Mouse (Mus musculus) intestine, embryonic 16.5 days (tissue): ENCODE measurements around the gene Adam8. TPM values are rescaled to one million over a fixed set of nuclear protein-coding genes. Genes with fewer than 3 reads are reported as not detected.

Experiments used
- ATAC-seq: fragments of 200-750 bp; cut with Nextera tagmentation; 2 replicates; pipeline ENCODE4 v1.8.0; 2017; ENCODE audit warnings: moderate TSS enrichment, moderate library complexity
- H3K27ac ChIP-seq: fragments of 300-500 bp; sonication (generic); 2 replicates; pipeline ENCODE4 v1.5.1; 2014; ENCODE audit warnings: mild to moderate bottlenecking, low read length
- H3K27me3 ChIP-seq: fragments of 300-500 bp; sonication (generic); replicated peaks from 2 replicates; pipeline ENCODE4 v1.6.1; 2014; ENCODE audit warnings: low read length, control low read depth, mixed read lengths; ENCODE audit not compliant: control insufficient read depth, insufficient read depth
- H3K36me3 ChIP-seq: fragments of 300-500 bp; sonication (generic); 2 replicates; pipeline ENCODE4 v1.6.1; 2014; ENCODE audit warnings: low read length, control low read depth; ENCODE audit not compliant: control insufficient read depth, insufficient read depth
- H3K4me1 ChIP-seq: fragments of 300-500 bp; sonication (generic); 2 replicates; pipeline ENCODE4 v1.6.1; 2014; ENCODE audit warnings: low read length, control low read depth, mixed read lengths; ENCODE audit not compliant: control insufficient read depth, insufficient read depth
- H3K4me2 ChIP-seq: fragments of 300-500 bp; sonication (generic); 2 replicates; pipeline ENCODE4 v1.6.1; 2014; ENCODE audit warnings: low read depth, low read length, control low read depth
- H3K4me3 ChIP-seq: fragments of 300-500 bp; sonication (generic); 2 replicates; pipeline ENCODE4 v1.5.1; 2014; ENCODE audit warnings: mild to moderate bottlenecking, low read length
- H3K9ac ChIP-seq: fragments of 300-500 bp; sonication (generic); 2 replicates; pipeline ENCODE4 v1.6.1; 2014; ENCODE audit warnings: low read depth, low read length
- H3K9me3 ChIP-seq: fragments of 300-500 bp; sonication (generic); 2 replicates; pipeline ENCODE4 v1.6.1; 2016; ENCODE audit warnings: low read length, control low read depth; ENCODE audit not compliant: control insufficient read depth
- WGBS: fragments of 180-500 bp; shearing (Covaris S2); extraction: QIAGEN DNeasy Blood & Tissue Kit; methylation state at CpG from one replicate; pipeline ENCODE4 v1.1.7; 2014; 5-methylcytosine and 5-hydroxymethylcytosine counted together
- microRNA counts: library from miRNA; unstranded; fragments of <30 nt; microRNA quantifications from one replicate; lab custom pipeline; 2016
- microRNA-seq: library from miRNA; unstranded; fragments of <30 nt; microRNA quantifications from one replicate; pipeline ENCODE4, GENCODE M21; 2016
- polyA plus RNA-seq: library from polyadenylated mRNA; unstranded; fragments of >200 nt; fragmentation: Nextera tagmentation; extraction: Ambion mirVana; gene quantifications from 2 replicates; pipeline ENCODE4 v1.2.1, GENCODE M21; 2015

Adam8 gene
- polyA plus RNA-seq, 1 experiment from 2014 or later = 1.2 TPM

DNA sequence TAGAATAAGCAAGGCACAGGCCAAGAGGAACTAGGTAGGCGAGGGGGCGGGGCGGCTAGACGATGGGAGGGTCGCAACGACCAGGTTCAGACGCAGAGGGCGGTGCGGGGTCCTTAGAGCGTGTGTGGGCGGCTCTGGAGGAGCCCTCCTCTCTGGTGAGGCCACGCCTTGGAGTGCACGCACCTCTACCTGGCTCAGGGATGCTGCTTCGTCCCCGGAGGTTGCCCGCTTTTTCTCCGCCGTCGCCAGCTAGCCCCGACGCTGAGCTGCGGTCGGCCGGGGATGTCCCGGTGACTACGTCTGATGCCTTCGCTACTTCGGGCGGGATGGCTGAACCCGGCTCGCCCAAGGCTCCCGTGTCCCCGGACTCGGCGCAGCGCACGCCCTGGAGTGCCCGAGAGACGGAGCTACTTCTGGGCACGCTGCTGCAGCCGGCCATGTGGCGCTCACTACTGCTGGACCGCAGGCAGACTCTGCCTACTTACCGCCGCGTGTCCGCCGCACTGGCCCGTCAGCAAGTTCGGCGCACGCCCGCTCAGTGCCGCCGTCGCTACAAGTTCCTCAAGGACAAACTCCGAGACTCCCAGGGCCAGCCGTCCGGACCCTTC is 48.6 kb downstream of the Adam8 start, which contains the start of gene Utf1:
TSS of gene Utf1 (plus strand) at position 116 of the 608 bp plus-strand sequence.
- Histone ChIP-seq H3K27me3 (peaks cover 46% of the 10 kb centered on the region), H3K9me3 (no peaks in the 10 kb centered on the region), H3K9ac (peak within 1 kb of the TSS; percentile 41), H3K36me3 (no peaks in the 10 kb centered on the region), H3K4me3 (peak within 1 kb of the TSS; percentile 43), H3K27ac (no peak within 1 kb of the TSS), H3K4me1 (peaks cover 9% of the 10 kb centered on the region; the same call in 1 of the 2 replicates), H3K4me2 (peak within 1 kb of the TSS; percentile 70)
- peak; percentile 60 for ATAC-seq
- WGBS = under 1% methylated on average over 59 of the region's 59 CpGs

DNA sequence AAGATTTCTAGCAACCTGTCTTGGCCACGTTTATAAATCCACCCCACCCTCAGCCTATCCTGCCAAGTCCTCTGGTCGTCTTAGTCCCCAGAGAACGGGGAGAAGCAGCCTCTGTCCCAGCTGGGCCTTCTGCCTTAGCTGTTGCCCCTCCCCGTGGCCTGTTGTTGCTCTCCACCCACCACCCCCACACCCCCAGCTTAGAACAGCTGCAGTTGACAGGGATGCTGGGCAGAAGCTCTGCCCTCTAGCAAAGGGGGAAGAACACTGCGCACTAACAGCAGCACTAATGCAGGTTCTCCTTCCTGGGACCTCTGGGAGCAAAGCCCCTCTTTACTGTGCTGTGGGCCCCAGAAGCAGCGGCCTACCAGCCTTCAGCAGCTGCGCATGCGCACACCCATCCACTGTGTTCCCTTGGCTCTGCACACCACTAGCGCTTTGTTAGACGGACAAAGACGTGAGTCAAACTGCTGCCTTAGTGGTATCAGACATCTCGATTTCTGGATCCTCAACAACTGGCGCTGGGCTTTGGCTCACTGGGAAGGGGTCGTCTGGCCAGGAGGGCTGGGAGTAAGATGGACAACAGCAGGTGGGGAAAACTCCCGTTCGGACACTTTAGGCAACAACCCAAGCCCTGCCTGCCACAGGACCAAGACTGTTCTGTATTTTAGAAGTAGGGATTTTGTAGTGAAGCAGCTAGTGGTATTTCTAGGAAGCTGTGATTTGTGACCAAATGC is 51.7 kb downstream of the Adam8 start:
- Histone ChIP-seq H3K4me3 (no peak overlapping the region), H3K27ac (no peak overlapping the region), H3K27me3 (peaks cover 32% of the 10 kb centered on the region), H3K4me1 (peaks cover 9% of the 10 kb centered on the region; the same call in 1 of the 2 replicates), H3K36me3 (no peaks in the 10 kb centered on the region), H3K4me2 (no peak overlapping the region), H3K9ac (no peak overlapping the region), H3K9me3 (no peaks in the 10 kb centered on the region)
- WGBS = 63% methylated on average over 16 of the region's 16 CpGs
- no peak for ATAC-seq

DNA sequence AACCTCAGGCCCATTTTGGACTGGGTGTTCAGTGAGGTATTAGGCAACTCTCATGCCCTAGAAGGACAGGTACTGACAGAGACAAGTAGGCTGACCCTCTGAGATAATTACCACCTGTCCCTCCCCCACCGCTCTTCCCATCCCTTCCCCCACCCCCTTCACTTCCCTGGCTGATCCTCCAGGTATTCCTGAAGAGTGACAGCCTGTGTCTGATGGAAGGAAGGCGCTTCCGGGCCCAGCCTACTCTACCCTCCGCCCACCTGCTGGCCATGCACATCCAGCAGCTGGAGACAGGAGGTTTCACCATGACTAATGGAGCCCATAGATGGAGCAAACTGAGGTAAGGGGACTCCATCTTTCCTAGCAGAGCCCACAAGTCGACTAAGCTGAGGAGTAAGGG is 54.6 kb downstream of the Adam8 start:
- Histone ChIP-seq H3K9me3 (no peaks in the 10 kb centered on the region), H3K27me3 (peaks cover 6% of the 10 kb centered on the region; the same call in 1 of the 2 replicates), H3K27ac (no peak overlapping the region), H3K36me3 (no peaks in the 10 kb centered on the region), H3K4me2 (no peak overlapping the region), H3K9ac (no peak overlapping the region), H3K4me1 (no peaks in the 10 kb centered on the region), H3K4me3 (no peak overlapping the region)
- 65% methylated on average over 5 of the region's 5 CpGs for WGBS
- no peak for ATAC-seq

DNA sequence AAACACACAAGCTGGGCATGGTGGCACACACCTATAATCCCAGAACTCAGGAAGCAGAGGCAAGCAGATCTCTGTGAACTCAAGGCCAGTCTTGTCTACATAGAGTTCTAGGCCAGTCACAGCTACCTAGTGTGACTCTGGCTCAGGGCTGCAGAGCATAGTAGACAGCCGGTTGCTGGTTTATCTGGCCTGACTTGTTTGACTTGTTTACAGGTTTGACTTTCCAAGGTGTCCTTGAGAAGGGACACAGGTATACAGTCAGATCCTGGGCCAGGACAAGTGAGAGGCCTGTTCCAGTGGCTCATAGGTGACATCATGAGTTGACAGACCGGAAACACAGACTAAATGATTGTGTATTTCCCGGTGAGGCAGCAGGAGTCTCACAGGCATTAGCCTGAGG is 55.2 kb downstream of the Adam8 start:
- H3K27me3 ChIP-seq = peaks cover 3% of the 10 kb centered on the region; the same call in 1 of the 2 replicates
- no peaks in the 10 kb centered on the region for H3K4me1 ChIP-seq
- H3K9ac ChIP-seq = no peak overlapping the region
- H3K27ac ChIP-seq = no peak overlapping the region
- no peak overlapping the region for H3K4me3 ChIP-seq
- H3K9me3 ChIP-seq = no peaks in the 10 kb centered on the region
- ATAC-seq = 0 out of 2 replicates have a peak, but pooled peaks have one; percentile 42
- no peak overlapping the region for H3K4me2 ChIP-seq
- no peaks in the 10 kb centered on the region for H3K36me3 ChIP-seq
- 60% methylated on average over 3 of the region's 3 CpGs for WGBS

DNA sequence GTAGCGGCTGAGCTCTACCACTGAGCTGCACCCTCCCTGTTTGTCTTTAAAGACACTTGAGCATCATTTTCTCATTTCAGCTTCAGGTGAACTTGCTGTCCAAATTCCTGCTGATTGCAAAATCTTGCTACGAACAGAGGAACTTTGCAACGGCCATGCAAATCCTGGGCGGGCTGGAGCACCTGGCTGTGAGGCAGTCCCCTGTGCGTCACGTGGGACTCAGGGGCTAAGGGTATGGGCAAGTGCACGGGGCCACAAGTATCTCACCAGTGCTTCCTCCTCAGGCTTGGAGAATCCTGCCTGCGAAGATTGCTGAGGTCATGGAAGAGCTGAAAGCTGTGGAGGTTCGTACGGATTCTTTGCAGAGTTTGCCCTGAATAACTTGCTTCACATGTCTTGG is 55.7 kb downstream of the Adam8 start:
- WGBS = 85% methylated on average over 10 of the region's 10 CpGs
- no peak for ATAC-seq
- H3K27me3 ChIP-seq = peaks cover 2% of the 10 kb centered on the region; the same call in 1 of the 2 replicates

DNA sequence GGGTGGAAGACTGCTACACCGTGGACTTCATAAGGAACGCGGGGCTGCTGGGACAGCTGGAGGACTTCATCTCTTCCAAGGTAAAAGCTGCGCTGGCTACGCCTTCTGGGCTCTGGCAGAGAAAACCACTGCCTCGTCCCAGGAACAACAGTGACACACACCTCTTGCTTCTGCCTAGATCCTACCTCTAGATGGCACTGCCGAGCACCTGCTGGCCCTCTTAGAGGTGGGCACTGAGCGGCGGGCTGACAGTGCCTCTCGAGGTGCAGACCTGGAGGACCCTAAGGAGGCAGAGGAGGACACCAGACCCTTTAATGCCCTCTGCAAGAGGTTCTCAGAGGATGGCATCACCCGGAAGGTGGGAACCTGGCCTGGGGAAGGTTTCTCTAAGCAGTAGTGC is 61.6 kb downstream of the Adam8 start:
- no peaks in the 10 kb centered on the region for H3K9me3 ChIP-seq
- no peak overlapping the region for H3K27ac ChIP-seq
- 0 out of 2 replicates have a peak, but pooled peaks have one; percentile 56 for ATAC-seq
- H3K4me2 ChIP-seq = no peak overlapping the region
- H3K36me3 ChIP-seq = no peaks in the 10 kb centered on the region
- H3K27me3 ChIP-seq = no peaks in the 10 kb centered on the region
- no peaks in the 10 kb centered on the region for H3K4me1 ChIP-seq
- H3K4me3 ChIP-seq = no peak overlapping the region
- H3K9ac ChIP-seq = no peak overlapping the region
- WGBS = 17% methylated on average over 11 of the region's 11 CpGs

More for the DNA sequence above, 55.7 kb downstream of the Adam8 start:
- no peak overlapping the region for H3K9ac ChIP-seq
- H3K4me3 ChIP-seq = no peak overlapping the region
- H3K9me3 ChIP-seq = no peaks in the 10 kb centered on the region
- no peak overlapping the region for H3K27ac ChIP-seq
- no peaks in the 10 kb centered on the region for H3K36me3 ChIP-seq
- H3K4me1 ChIP-seq = no peaks in the 10 kb centered on the region
- H3K4me2 ChIP-seq = no peak overlapping the region

MicroRNAs within 50 kb of the gene (microRNA counts, 519-probe panel; counts per million panel counts)
- microRNA mmu-miR-202-3p (lab: Ali Mortazavi, UCI) (1,933 counts per million, percentile 39 among the panel's probes with 10 or more counts), microRNA mmu-miR-202-5p (lab: Ali Mortazavi, UCI) (1,915 counts per million, percentile 39 among the panel's probes with 10 or more counts)

Small RNA genes within 50 kb of the gene (microRNA-seq; reads per million reads assigned to microRNA genes)
- gene Mir202 (not detected), gene Mir7062 (not detected), gene mmu-mir-7686 (not detected)

Other genes starting within 250 kb of the Adam8 start
- gene Adgra1, start 158.4 kb downstream of the Adam8 start, polyA plus RNA-seq = 0.39 and 1.0 TPM in 2 replicates
- gene Kndc1, start 97.9 kb downstream of the Adam8 start, polyA plus RNA-seq = 0.09 and 0.13 TPM in 2 replicates
- not detected in 2 replicates for gene Utf1, start 48.8 kb downstream of the Adam8 start, polyA plus RNA-seq
- gene 6430531B16Rik, start 13.8 kb downstream of the Adam8 start, polyA plus RNA-seq = 0.13 TPM in 1 of 2 replicates, not detected in the other
- 31.7 and 32.8 TPM in 2 replicates for gene Zfp511, start 43.8 kb upstream of the Adam8 start, polyA plus RNA-seq
- gene Tubgcp2, start 44.1 kb upstream of the Adam8 start, polyA plus RNA-seq = 34.3 and 35.3 TPM in 2 replicates
- not detected in 2 replicates for gene Msx3, start 56.5 kb upstream of the Adam8 start, polyA plus RNA-seq
- 3.0 and 3.1 TPM in 2 replicates for gene Caly, start 90.0 kb upstream of the Adam8 start, polyA plus RNA-seq
- 902 and 1,035 TPM in 2 replicates for gene Prap1, start 100.8 kb upstream of the Adam8 start, polyA plus RNA-seq
- 68.2 and 70.7 TPM in 2 replicates for gene Fuom, start 109.9 kb upstream of the Adam8 start, polyA plus RNA-seq
- 38.6 and 41.0 TPM in 2 replicates for gene Paox, start 123.2 kb upstream of the Adam8 start, polyA plus RNA-seq
- 216 and 217 TPM in 2 replicates for gene Echs1, start 123.9 kb upstream of the Adam8 start, polyA plus RNA-seq
- gene Mtg1, start 145.0 kb upstream of the Adam8 start, polyA plus RNA-seq = 31.1 and 33.3 TPM in 2 replicates
- 0.89 and 1.4 TPM in 2 replicates for gene Sprn, start 162.3 kb upstream of the Adam8 start, polyA plus RNA-seq
- not detected in 2 replicates for gene Olfr522, start 172.2 kb upstream of the Adam8 start, polyA plus RNA-seq
- not detected in 2 replicates for gene Olfr523, start 180.7 kb upstream of the Adam8 start, polyA plus RNA-seq
- not detected in 2 replicates for gene Olfr524, start 213.4 kb upstream of the Adam8 start, polyA plus RNA-seq
- gene Cd163l1, start 225.7 kb upstream of the Adam8 start, polyA plus RNA-seq = 0.21 and 0.37 TPM in 2 replicates